Mouse (Mus musculus) lung, adult 2 months (tissue): ENCODE measurements around the gene Cmc2. TPM values are rescaled to one million over a fixed set of nuclear protein-coding genes. Genes with fewer than 3 reads are reported as not detected.

Experiments used
- DNase-seq: peaks from one replicate; pipeline ENCODE4 v3.0.0; 2022
- H3K4me1 ChIP-seq: fragments of 200-500 bp; 2 replicates; pipeline ENCODE4 v1.6.1; 2011; ENCODE audit warnings: low read length; ENCODE audit not compliant: control insufficient read depth, insufficient read depth
- H3K4me3 ChIP-seq: fragments of 200-500 bp; replicated peaks from 2 replicates; pipeline ENCODE3; 2011; ENCODE audit warnings: low read depth, mild to moderate bottlenecking, control low read depth, low read length; ENCODE audit errors: extremely low read depth
- CTCF ChIP-seq: fragments of 200-500 bp; IDR thresholded peaks from 2 replicates; pipeline ENCODE4 v1.5.1; 2011; ENCODE audit warnings: mild to moderate bottlenecking, low read length, control low read depth; ENCODE audit not compliant: insufficient read depth
- POLR2A ChIP-seq: fragments of 200-500 bp; IDR thresholded peaks from 2 replicates; pipeline ENCODE4 v1.6.1; 2011; ENCODE audit warnings: low read depth, mild to moderate bottlenecking, control low read depth, low read length, borderline replicate concordance; ENCODE audit errors: extremely low read depth
- WGBS: fragments of 180-500 bp; shearing (Covaris S2); methylation state at CpG from one replicate; pipeline ENCODE4 v1.1.7; 2018; 5-methylcytosine and 5-hydroxymethylcytosine counted together
- polyA plus RNA-seq: library from polyadenylated mRNA; depleted of rRNA; stranded (reverse); fragments of >200 nt; gene quantifications from 2 replicates; pipeline ENCODE4 v1.2.3, GENCODE M21; 2012; rRNA removed

The Cmc2 gene
- polyA plus RNA-seq, 1 experiment, result 8.1 TPM

DNA sequence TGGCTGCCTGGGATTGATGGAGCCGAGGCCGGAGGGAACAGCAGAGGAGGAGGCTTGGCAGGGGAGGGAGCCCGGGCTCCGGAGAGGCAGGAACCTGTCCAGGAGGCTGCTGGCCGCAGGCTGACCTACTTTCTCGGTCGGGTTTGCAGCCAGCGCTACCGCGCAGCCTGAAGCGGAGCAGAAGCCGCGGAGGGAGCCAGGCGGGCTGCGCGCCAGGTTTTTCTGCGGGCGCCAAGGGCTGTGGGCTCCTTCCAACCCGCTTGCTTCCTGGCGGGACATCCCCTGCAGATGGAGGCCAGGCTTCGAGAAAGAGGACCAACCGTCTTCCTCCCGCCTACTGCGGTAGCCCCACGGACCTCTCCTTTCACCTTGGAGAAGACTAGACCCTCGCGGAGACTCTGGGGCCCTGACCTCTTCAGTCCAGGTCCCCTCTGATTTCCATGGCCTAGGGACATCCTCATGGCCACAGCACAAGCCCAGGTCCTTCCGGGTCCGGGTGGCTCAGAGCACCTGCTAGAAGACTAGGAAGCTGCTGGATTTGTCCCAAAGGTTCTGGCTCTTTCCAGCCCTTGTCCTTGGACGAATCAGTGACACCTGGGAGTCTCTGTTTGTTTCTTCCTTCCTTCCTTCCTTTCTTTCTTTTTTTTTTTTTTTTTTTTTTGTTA lies 57.8 kb downstream of the Cmc2 start:
- H3K4me3 ChIP-seq, result no peak overlapping the region
- TF ChIP-seq CTCF (no peak), POLR2A (no peak)
- H3K4me1 ChIP-seq, result no peaks in the 10 kb centered on the region; the same call in 1 of the 2 replicates
- WGBS, result 3% methylated on average over 30 of the region's 30 CpGs
- DNase-seq, result peak; percentile 19

DNA sequence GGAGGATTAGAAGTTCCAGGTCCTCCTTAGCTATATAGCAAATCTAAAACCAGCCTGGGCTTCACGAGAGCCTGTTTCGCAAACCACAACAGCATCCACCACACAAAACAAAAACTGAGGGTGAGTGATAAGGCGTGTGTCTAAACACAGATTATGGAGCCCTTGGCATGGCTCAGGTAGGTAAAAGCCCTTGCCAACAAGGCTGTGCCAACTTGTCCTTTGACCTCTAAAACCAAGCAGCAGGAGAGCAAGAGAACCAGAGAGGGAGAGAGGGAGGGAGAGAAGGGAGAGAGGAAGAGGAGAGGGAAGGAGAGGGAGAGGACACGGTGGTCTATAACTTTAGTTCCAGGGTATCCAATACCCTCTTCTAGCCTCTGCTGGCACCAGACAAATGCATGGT lies 59.1 kb downstream of the Cmc2 start:
- DNase-seq, result no peak
- no peak for TF ChIP-seq POLR2A
- TF ChIP-seq CTCF, result no peak
- no peaks in the 10 kb centered on the region; the same call in 1 of the 2 replicates for H3K4me1 ChIP-seq
- WGBS, result 83% methylated on average over 4 of the region's 4 CpGs
- no peak overlapping the region for H3K4me3 ChIP-seq

DNA sequence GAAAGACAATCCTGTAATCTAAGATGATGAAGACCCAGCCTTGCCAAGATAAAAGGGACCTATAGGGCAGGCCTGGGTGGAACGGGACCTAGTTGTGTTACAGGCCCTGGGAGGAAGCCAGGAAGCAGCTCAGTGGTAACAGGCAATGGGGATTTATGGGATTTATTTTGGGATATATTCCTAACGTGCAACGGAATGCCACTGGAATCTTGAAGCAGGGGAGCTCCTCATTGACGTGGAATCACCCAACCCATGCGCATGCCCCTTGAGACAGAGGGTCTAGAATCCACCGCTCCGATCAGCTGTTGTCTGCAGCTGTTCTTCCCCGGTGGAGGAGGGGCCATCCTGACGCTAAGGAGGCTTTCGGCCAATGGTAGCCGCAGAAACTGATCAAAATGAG lies 69.2 kb downstream of the Cmc2 start:
- no peak for DNase-seq
- H3K4me3 ChIP-seq, result no peak overlapping the region
- TF ChIP-seq POLR2A (no peak), CTCF (no peak)
- 84% methylated on average over 11 of the region's 11 CpGs for WGBS
- no peaks in the 10 kb centered on the region for H3K4me1 ChIP-seq

DNA sequence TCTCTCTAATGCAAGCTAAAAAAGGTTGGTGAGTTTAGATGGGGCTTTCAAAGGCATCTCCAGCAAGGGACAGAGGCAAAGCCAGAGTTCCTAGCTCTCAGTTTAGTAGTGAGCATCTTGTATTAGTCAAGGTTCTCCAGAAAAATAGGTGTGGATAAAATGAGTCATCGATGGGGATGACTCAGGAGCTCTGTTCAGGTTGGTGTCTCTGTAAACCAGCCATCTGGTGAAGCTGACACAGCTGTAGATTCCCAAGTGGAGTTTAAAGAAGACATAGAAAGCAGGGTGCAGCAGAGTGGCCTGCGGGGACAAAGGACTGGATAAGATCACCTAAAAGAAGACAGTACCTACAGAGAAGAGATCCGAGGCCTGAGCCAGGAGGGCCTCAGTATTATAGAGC lies 73.2 kb downstream of the Cmc2 start:
- Histone ChIP-seq H3K4me1 (no peaks in the 10 kb centered on the region), H3K4me3 (no peak overlapping the region)
- TF ChIP-seq POLR2A (no peak), CTCF (no peak)
- WGBS, result 69% methylated on average over 3 of the region's 3 CpGs
- no peak for DNase-seq

DNA sequence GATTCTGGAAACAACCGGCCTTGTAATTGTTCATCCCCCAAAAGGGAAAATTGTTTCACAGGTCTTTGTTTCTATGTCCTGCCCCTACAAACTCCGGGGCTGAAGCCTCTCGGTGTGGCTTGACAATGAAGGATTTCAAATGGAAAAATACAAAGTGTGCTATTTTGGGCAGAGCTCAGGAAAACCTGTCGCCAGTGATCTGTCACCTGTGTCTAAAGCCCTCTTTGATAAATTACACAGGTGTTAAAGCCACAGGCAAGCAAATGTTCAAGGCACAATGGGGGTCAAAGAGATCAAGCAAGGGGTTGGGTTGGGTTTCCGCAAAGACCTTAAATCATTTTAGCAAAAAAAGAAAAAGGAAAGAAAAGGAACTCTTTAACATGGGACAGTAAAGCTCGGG lies 78.6 kb downstream of the Cmc2 start:
- no peak overlapping the region for H3K4me3 ChIP-seq
- no peak for TF ChIP-seq POLR2A
- DNase-seq, result no peak
- 61% methylated on average over 6 of the region's 6 CpGs for WGBS
- H3K4me1 ChIP-seq, result no peaks in the 10 kb centered on the region

Other genes starting within 250 kb of the Cmc2 start
- 3.2 and 3.3 TPM in 2 replicates for gene Cdyl2, start 188.5 kb downstream of the Cmc2 start, polyA plus RNA-seq
- gene Cenpn, start 275 bp upstream of the Cmc2 start, polyA plus RNA-seq, result 0.74 and 1.2 TPM in 2 replicates
- 13.9 and 15.9 TPM in 2 replicates for gene Atmin, start 21.9 kb upstream of the Cmc2 start, polyA plus RNA-seq
- 1.2 and 1.5 TPM in 2 replicates for gene 1700030J22Rik, start 57.5 kb upstream of the Cmc2 start, polyA plus RNA-seq
- 10.2 and 14.7 TPM in 2 replicates for gene Gcsh, start 72.1 kb upstream of the Cmc2 start, polyA plus RNA-seq
- 0.06 and 0.12 TPM in 2 replicates for gene Pkd1l2, start 161.0 kb upstream of the Cmc2 start, polyA plus RNA-seq
- 0.34 TPM in 1 of 2 replicates, not detected in the other for gene Bco1, start 174.4 kb upstream of the Cmc2 start, polyA plus RNA-seq
- 5.6 and 8.6 TPM in 2 replicates for gene Gan, start 236.7 kb upstream of the Cmc2 start, polyA plus RNA-seq